Mouse (Mus musculus): ENCODE measurements at regions not wholly inside any gene's neighbourhood (a gene's known extent, or its start where the extent isn't known, plus 50 kb on each side); places are given as distances from the start of the nearest gene placed in this dataset.

DNA sequence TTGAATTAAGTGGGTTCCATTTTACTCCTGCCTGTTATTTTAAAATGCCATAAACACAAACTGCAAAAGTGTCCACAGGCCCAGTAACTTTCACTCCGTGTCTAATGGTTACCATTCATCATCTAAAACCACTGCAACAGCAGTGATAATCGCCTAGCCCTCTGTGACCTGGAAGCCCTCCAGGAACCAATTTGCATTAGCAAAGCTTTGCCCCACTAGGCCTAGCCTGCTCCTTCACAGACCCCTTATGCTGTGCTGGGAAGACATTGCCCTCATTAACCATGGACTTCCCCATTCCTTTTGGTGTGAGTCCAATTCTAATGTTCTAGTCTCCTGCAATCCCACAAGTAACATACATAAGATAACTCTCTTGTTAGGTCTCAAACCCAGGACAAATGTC, 277.3 kb upstream of the Prkd1 start:
- DNase-seq, result peak; percentile 2

DNA sequence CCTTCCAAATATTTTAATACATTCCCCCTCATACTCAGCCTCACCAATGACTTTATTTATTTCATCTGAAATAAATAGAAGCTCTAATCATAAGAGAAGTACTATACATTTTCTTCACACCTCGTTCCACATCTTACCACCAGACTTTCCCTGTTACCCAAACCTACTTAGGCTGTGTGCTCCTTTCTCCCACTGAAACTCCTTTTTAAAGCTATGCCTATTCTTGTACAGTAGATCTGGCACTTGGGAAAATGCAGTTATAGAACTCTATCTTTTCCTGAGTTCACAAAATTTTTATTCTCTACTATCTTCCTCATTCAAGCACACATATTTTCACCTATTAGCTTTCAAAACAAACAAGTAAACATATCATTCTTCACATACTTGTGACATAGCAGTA, 272.8 kb upstream of the Prkd1 start:
- DNase-seq, result no peak

DNA sequence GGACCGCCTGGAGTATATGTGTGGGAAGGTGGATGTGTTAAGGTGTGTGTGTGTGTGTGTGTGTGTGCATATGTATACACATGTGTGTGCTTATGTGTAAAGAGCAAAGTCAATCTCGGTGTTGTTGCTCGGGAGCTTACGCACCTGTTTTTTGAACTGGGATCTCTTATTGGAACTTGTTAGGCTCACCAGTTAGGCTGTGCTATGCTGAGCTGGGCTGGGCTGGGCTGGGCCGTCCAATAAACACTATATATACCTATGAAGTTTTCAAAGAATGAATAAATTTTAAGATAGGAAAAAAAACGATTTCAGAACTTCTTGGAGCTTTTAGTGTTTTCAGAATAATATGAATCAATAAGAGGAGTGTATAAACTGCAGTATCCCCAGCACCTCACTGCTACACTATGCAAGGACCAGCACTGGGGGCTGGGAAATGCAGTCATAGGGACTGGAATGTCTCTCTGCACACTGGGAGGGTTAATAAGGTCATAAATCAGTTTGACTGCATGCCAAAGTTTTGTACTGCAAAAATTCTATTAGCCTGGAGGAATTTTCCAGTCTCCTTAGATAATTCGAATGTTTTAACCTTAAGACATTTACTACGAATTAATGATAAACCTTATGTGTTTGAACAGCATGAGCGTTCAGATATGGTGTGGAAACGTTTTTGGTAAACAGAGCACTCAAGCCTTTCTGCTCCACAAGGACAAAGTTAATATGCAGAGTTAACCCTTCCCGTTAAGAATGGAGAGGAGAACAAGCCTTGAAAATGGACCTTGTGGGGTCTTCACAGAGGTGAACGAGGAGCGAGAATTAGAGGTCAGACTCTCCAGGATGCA, 250.9 kb upstream of the Prkd1 start:
- DNase-seq, result peak; percentile 37

DNA sequence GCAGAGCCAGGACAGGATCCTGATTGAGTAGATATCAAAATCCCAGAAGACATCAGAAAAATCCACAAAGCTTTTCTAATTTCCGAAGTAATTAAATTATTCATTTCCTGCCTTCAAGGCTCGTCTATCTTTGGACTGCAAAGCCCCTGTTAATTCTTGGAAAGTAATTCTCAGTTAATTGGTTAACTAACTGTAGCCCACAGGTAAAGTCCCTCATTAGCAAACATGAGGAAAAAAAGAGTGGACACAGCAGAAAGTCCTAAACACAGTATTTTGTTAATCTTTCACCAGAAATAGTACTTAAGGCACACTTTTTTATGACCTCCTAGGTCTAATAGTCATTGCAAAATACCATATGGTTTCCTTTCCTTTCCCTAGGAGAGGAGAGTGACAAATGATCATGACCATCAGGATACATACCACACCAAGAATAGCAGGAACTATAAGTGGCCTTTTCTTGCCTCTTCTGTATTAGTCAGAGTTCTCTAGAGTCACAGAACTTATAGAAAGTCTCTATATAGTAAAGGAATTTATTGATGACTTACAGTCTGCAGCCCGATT, 248.8 kb upstream of the Prkd1 start:
- no peak for DNase-seq

DNA sequence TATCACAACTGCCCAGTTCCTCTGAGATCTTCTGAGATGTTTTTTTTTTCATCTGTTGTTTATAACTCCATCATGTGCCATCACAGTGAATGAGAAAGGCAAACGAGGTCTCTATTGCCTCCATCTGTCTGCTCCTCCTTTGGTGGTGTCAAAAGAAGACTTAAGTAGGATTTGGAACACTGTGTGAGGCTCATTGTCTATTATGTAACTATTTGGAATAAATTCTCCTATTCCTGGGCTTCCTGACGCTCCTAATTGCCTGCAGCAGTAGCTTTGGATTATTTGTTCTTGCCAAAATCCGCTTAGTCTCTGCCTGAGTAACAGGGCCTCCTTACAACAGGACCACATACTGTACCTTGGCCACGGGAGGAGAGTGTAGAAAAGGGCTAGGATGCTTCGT, 244.7 kb upstream of the Prkd1 start:
- DNase-seq, result no peak

DNA sequence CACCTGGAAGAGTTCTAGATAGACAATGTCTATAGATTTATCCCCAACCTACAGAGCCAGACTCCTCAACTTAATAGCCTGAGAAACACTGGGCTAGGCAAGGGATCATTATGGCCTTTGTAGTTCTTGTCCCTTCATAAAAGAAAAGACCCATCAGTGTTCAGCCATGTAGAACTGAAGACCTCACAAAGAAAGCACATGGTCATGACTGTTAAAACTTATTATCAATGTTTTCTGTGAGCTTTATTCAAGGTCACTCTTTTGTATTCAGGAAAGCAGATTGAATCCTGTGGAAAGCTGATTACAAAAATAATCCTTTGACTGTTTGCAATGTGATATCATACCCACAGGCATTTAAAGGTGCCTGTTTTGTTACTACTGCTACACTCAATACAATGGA, 226.9 kb upstream of the Prkd1 start:
- DNase-seq, result no peak

DNA sequence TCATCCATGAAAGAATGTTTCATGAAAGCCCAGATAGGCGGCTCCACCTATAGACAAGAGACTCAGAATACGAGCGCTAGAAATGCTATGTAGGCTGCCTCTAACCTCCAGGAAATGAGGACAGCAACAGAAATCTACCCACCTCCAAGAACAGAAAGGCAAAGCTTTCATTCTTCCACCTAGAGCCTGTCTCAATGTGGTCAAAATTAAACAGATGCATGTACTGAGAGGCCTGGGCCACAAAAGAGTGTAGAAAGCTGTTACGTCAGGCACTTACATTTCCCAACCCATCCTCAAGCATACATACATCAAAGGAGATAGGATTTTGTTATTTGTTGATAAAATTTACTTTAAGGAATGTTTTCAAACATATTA, 225.1 kb upstream of the Prkd1 start:
- no peak for DNase-seq

DNA sequence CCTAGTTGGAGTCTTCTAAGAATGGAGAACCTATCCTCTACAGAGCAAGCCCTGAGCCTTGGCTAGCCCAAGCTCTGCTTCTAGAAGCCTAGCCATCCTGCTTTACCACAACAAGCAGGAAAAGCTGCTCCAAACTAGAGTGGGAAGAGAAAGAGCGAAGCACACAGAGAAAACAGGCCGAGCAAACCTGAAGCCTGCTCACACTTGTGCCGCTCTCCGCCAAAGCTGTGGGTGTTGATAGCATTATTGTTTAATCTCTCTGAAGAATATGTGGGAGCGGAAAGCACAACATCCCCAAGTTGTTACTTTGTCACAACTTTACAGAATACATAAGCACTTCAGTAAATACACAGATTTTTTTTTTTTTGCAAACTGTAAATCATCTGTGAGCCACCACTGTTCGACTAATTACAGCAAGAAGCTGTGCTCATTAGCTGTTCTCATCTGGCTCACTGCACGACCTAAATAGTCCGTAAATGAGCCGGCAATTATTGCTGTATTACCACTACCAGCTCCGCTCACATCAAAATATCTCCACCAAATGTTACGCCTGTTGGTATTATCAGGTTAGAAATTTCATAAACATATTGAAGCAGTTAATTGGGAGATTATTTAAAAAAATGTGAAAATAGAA, 224.6 kb upstream of the Prkd1 start:
- no peak for DNase-seq

DNA sequence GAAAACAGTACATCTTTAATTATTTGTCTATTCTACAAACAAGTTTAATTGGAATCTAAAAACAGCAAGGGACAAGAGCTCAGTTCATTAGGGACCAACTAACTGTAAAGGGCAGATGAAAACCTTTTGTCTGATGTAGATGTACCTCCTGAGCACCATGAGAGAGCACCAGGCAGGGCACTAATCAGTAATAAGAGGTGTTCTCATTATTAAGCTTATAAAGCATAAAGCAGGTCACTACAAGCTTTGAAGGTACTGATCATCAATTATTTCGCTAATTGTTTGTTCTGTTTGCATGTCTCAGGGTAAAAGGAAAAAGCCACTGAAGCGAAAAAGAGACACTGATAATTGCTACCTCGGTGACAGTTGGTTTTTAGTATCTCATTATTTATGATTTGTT, 202.7 kb upstream of the Prkd1 start:
- DNase-seq, result no peak

DNA sequence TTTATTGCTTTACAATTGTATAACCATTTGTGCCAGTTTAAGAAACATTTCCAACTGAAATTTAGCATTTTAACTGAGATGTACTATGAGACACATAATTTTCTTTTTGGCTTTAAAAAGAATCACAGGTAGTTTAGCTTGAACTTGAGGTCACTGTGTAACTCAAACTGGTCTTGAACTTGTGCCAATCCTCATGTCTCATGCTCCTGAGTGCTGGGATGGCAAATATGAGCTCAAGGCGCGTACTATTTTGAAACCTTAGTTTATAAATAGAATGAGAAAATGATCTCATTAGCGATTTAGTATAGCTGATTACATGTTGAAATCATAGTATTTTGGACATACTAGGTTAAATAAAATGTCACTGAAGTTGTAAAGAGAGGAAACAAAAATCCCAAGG, 199.1 kb upstream of the Prkd1 start:
- no peak for DNase-seq

DNA sequence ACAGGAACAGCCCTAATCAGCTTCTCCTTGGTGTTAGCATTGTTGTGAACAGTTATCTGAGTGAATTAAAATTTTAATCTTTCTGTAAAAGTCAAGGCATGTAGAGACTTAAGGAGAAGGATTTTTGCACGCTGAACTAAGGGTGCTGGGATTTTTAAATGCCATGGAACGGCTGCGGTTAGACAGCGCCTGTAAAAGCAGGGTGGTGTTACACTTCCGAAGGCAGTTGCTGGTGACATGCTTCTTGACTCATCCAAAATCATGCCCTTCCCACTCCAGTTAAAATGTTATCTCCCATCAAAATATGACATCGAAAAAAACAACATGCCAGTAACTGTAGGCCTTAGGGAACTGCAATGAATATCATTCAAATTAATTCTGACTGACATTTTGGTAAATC, 193.8 kb upstream of the Prkd1 start:
- no peak for DNase-seq

DNA sequence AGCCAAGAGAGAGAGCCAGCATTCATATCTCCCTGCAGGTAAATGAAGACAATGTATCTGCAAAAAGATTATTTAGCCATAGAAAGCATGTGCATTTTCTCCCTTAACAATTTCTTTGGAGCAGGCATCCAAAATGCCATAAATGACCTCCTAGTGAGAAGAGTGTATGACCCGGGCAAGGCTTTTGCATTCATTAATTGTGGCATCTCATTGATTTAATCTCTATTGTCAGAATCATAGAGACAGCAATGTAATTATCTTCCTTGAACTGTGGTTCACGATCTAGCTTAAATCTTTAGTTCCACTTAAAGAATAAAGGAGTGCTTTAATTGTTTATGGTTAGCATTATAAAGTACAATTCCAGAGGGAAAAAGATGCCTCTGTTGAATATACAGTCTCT, 190.5 kb upstream of the Prkd1 start:
- DNase-seq, result no peak

DNA sequence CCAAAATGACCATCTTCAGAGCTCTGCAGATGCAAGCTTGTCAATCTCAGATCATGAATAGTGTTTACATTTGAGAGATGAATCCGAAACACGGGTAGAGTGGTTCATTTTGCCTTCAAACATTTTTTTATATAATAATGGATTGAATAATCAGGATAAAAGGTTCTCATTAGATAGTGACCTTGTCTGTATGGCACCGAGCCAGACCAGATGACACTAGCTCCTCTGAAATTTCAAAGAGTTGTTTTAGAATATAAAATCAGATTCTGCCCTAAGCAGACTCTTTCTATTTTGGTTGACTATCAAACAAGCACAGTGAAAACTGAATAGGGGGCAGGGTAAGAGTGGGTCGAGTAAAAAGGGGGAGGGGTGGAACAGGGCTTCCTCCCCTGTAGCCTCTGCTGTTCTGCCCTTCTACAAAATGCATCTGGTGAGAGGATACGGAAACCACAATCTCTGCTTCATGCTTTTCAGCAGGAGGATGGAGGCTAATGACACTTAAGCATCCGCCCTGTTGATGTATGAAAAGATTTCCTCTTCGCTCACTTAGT, 159.9 kb upstream of the Prkd1 start:
- DNase-seq, result no peak

DNA sequence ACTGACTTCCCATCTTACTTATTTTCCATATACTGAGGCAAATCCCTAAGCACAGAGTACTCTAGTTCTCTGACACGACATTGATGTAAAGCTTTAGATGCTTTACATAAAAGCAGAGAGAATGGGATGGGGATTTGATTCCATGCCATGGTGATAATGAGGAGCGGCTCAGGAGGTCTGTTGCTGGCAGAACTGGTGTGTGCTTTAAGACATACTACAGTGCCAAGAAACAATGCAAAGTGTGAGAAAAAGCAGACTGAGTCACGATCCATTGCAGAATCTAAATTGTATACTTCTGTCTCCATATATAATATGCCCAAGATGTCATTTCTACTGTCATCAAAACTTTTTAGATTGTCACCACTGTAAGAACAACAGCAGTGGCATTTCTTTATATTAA, 155.5 kb upstream of the Prkd1 start:
- DNase-seq, result no peak

DNA sequence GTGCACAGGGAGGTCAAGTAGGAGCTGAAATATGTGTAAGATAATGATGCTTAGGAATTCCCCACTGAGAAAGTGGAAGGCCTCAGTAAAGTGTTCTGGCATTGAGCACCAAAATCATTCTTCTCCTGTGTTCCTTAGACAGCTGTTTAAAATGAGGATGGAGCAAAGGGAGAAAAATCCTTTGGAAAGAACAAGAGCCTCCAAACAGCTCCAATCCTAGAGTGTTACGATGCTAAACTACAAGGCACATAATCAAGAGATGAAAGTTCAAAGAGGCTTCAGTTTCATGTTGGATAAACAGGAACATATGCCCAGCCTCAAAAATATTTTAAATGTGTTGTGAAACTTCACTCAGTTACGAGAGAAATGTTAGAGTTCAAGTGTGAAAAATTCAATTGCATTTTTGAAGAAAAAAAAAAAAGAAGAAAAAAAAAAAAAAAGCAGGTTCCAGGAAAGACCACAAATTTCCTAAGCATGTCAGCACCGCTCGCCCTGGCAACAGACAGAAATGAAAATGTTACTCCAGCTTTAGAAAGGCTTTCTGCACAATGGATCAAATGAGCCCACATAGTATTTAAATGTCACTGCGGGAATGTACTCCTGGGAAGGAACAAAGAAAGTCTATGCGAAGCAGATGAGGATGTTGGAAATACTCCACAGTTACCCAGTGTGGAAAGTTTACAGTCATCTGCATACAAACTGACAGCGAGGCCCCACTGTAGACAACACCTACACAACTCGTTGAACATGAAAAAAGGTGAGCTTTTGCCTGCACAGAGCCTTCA, 116.5 kb upstream of the Prkd1 start:
- DNase-seq, result no peak

DNA sequence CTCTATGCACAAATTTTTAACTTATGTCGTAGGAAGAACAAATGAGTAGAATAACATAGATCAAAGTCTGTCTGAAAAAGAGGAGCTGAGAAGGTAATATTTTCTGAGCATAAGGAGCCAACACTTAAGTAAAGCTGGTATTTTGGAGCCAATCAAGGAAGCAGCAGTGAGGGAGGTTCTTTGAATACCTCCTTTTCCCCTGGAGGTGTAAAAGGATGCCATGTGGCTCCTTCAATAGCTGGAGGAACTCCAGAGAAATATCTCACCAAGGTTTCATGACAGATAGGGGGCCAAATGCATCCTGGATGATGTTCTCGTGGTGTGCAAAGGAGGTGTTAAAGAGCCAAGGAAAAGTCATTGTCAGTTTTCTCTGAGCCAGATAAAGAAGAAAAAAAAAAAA, 115.6 kb upstream of the Prkd1 start:
- no peak for DNase-seq

DNA sequence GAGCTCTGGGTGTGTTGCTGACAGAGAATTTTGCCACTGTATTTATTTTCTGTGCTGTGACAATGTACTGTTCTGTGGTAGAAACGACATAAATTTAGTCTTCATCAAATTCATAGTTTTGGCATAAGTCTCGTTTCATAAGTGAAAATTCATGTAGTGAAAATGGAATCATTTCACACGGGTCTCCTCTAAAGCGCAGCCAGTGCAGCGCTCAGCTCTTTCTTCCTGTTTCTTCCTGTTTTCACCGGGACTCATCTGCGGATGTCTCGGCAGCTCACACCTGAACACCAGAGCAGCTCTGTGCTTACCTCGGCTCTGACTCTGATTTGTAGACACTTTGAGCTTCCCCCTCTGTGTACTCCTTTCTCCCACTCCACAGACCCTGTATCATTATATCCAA, 85.2 kb upstream of the Prkd1 start:
- DNase-seq, result no peak

DNA sequence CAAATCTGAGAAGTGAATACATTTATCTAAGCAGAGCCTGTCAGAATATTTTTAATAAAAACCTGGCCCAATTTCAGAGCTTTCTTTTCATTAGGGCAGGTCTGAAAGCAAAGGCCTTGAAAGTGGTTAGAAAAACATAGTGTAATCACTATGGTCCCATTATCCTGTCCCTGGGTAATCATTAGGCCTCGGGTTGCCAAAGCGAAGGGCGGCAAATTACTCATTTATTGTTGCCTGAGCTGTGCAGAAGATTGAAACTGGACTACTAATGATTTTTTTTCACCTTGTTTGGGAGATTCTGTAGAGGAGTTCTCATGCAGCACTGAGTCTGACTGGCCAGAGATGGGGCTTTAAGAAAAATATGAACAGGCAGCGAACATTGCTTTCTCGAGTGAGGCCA, 63.7 kb upstream of the Prkd1 start:
- DNase-seq, result no peak

DNA sequence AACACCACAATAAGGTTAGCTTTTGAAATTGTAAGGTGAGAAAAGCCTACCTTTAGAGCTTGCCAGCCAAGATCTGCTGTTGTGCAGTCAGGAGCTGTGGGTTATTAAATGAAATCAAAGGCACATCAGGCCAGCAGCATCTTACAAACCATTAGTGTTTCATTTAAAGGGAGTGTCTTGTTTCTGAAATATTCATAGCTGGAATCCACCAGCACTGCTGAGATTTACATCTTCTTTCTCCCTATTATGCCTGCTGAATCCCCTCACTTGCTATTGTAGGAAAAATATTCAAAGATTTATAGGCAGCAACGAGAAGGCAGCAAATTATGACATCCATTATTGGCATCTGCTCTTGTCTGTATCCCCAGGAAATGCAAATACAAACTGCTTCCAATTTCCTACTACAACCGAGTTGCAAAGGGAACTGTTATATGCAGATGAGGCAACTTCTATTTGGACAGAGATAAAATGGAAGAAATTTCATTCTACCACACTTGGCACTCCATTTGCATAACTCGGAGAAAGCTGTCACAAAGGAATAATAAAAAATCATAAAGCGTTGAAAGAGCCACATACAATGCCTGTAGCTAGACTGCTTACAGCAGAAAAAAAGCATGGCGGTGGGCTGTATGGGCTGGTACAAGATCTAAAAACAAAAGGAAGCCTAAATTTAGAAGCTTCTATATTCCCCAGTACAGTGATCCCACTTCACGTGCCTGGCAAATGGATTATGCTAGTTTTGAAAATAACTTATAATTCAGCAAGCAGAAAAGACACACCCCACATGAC, 60.3 kb upstream of the Prkd1 start:
- no peak for DNase-seq

DNA sequence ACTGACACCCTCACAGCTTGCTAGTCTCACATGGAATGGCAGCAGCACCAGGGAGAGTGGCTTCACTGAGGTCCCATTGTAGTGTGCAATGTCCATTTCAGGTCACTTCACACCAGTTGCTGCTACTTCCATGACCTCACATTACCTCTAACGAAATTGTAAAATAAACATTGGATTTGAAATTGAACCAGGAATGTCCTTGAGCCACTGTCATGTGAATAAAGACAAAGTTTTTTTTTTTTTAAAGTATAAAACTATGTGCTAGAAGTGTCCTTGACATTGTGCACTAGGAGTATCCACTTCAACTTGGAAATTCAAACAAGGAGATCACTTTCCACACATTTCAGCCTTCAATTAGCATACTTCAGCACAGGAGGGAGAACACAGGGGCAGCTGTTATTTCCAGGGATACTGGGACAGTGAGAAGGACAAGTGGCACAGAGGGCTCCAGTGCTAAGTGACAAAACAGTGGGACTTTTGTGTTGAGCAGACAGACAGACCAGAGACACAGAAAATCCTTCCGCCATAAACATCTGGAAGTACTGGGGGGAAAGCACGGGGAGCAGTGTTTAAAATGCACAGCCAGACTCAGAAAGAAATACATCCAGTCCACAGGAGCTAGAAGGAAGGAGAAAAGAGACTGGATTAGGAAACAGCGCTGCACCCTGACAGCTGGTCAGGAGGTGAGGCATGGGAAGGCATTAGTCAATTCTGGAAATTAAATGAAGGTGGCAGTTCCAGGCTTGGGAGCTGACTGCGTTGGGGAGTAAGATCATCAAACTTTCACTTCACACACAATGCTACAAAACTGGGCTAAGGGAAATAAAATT, 49.9 kb upstream of the Prkd1 start:
- DNase-seq, result no peak
